Mouse (Mus musculus) bone marrow, adult 2 months (tissue): ENCODE results near the gene Methig1.
"Not testable (repeated sequence)": the region's sequence is repeated elsewhere in the genome, so short reads cannot be mapped to it uniquely, and the experiment has no call there.

Experiments used
- CTCF ChIP-seq: fragments of 200-500 bp; IDR thresholded peaks from 2 replicates; pipeline ENCODE4 v1.5.1; 2011; ENCODE audit warnings: low read length, control low read depth; ENCODE audit not compliant: control insufficient read depth, insufficient read depth
- POLR2A ChIP-seq: fragments of 200-500 bp; IDR thresholded peaks from 2 replicates; pipeline ENCODE4 v1.6.1; 2011; ENCODE audit warnings: low read depth, mild to moderate bottlenecking, control low read depth, low read length, borderline replicate concordance; ENCODE audit not compliant: control insufficient read depth

GRCm38 (mm10) chr15:100377847-100378505 lies 25.0 kb downstream of the Methig1 start:
- TF ChIP-seq CTCF, POLR2A: not testable (repeated sequence)
